Mouse (Mus musculus): Measurements from ENCODE around the gene Grik3.

DNA sequence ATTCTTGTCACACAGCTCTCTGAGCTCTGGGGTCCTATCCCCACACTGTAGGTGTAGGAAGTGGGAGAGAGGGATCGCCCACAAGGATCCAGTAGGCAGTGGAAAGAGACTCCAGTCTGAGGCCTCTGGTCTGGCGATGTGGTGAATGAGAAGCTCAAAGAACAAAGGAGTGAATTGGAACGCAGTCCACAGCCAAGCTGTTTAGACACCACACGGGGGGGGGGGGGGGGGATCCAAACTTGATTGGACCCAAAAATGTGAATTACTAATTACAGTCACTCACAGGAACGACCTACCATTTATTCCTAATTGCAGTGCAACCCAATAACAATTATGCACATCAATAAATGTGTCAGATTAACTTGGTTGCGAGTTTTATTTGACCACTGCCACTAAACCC is 227.4 kb downstream of the Grik3 start:
- TF ChIP-seq TAL1 (IDR thresholded peaks at IDR 0.05; ENCODE audit: low read length) (no peak), MYB (IDR thresholded peaks at IDR 0.05; ENCODE audit: low read depth, low read length) (no peak), JUND (IDR thresholded peaks at IDR 0.05; ENCODE audit: low read depth, low read length) (no peak), MXI1 (IDR thresholded peaks at IDR 0.05; ENCODE audit: low read depth, low read length) (no peak), MAX (IDR thresholded peaks at IDR 0.05; ENCODE audit: low read length) (no peak), USF2 (IDR thresholded peaks at IDR 0.05; ENCODE audit: borderline replicate concordance in 1 of 2, insufficient read depth in 1 of 2, low read depth in 1 of 2, low read length in 2 of 2) (no peak), CTCF (IDR thresholded peaks at IDR 0.05 in 2 of 3, conservative IDR thresholded peaks at IDR 0.05 in 1 of 3; ENCODE audit: control insufficient read depth in 1 of 3, insufficient read depth in 1 of 3, low read depth in 2 of 3, low read length in 3 of 3, poor library complexity in 1 of 3, severe bottlenecking in 1 of 3) (no peak), SMC3 (IDR thresholded peaks at IDR 0.05; ENCODE audit: low read depth, low read length) (no peak), TCF12 (IDR thresholded peaks at IDR 0.05; ENCODE audit: low read depth, low read length) (no peak), ZC3H11A (IDR thresholded peaks at IDR 0.05; ENCODE audit: low read depth, low read length) (no peak), RCOR1 (IDR thresholded peaks at IDR 0.05; ENCODE audit: low read depth, low read length) (no peak)

Measured in MEL (cell line).